Mouse (Mus musculus) kidney, embryonic 16.5 days (tissue): ENCODE measurements at regions not wholly inside any gene's neighbourhood (a gene's known extent, or its start where the extent isn't known, plus 50 kb on each side); places are given as distances from the start of the nearest gene placed in this dataset.

Experiments
- ATAC-seq: fragments of 200-750 bp; cut with Nextera tagmentation; 2 replicates; pipeline ENCODE4 v1.8.0; 2017; ENCODE audit warnings: moderate TSS enrichment; ENCODE audit not compliant: low FRiP score, low TSS enrichment
- H3K27ac ChIP-seq: fragments of 300-500 bp; sonication (generic); 2 replicates; pipeline ENCODE4 v1.5.1; 2014; ENCODE audit warnings: low read length
- H3K27me3 ChIP-seq: fragments of 300-500 bp; sonication (generic); 2 replicates; pipeline ENCODE4 v1.6.1; 2014; ENCODE audit warnings: low read length, control low read depth, mixed read lengths; ENCODE audit not compliant: insufficient read depth
- H3K36me3 ChIP-seq: fragments of 300-500 bp; sonication (generic); 2 replicates; pipeline ENCODE4 v1.6.1; 2014; ENCODE audit warnings: low read length, control low read depth, mixed read lengths; ENCODE audit not compliant: insufficient read depth
- H3K4me1 ChIP-seq: fragments of 300-500 bp; sonication (generic); 2 replicates; pipeline ENCODE4 v1.6.1; 2014; ENCODE audit warnings: low read length, control low read depth, mixed read lengths; ENCODE audit not compliant: insufficient read depth
- H3K4me2 ChIP-seq: fragments of 300-500 bp; sonication (generic); replicated peaks from 2 replicates; pipeline ENCODE4 v1.6.1; 2014; ENCODE audit warnings: low read depth, low read length
- H3K4me3 ChIP-seq: fragments of 300-500 bp; sonication (generic); 2 replicates; pipeline ENCODE4 v1.5.1; 2014; ENCODE audit warnings: mild to moderate bottlenecking, low read length
- H3K9ac ChIP-seq: fragments of 300-500 bp; sonication (generic); replicated peaks from 2 replicates; pipeline ENCODE4 v1.6.1; 2014; ENCODE audit warnings: low read length
- H3K9me3 ChIP-seq: fragments of 300-500 bp; sonication (generic); 2 replicates; pipeline ENCODE4 v1.6.1; 2016; ENCODE audit warnings: low read length, control low read depth
- WGBS: fragments of 180-500 bp; shearing (Covaris S2); extraction: QIAGEN DNeasy Blood & Tissue Kit; methylation state at CpG from one replicate; pipeline ENCODE4 v1.1.7; 2014; 5-methylcytosine and 5-hydroxymethylcytosine counted together

DNA sequence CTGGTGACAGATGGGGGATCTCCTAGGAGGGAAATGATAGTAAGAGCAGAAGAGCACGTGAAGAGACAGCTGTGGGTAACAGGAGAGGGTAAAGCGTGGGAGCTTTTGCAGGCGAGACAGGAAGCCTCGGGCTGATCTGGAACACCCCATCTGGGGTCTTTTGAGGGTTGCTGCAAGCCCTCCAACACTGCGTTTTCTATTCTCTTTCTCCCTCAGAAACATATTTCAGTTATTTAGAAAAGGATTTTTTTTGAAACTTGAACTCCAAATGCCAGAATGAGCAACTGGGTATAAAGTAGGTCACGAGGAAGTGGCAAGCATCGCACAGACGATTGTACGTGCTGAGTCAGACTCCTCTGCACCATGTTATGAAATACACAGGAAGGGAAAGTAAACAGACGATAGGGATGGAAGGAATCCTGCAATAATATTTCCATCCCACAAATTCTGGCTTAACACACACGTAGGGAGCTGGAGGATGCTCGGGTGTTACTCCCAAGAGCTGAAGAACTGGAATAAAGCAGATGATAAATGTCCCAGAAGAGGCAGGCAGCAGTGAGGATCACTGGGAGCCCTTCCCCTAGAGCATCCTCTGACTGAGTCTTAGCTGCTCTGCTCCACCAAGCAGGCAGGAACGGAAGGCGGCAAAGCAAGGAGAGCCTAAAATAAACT, 86.0 kb upstream of the Gm9887 start:
- H3K36me3 ChIP-seq: no peaks in the 10 kb centered on the region
- H3K27ac ChIP-seq: peak overlapping the region; percentile 45; the same call in 1 of the 2 replicates
- ATAC-seq: no peak
- no peak overlapping the region for H3K4me3 ChIP-seq
- WGBS: 29% methylated on average over 14 of the region's 14 CpGs
- H3K27me3 ChIP-seq: no peaks in the 10 kb centered on the region
- 0 out of 2 replicates have a peak, but pooled peaks cover 3% of the 10 kb centered on the region for H3K9me3 ChIP-seq
- no peak overlapping the region for H3K4me2 ChIP-seq
- H3K9ac ChIP-seq: 0 out of 2 replicates have a peak overlapping the region, but pooled peaks have one; percentile 7
- H3K4me1 ChIP-seq: peaks cover 24% of the 10 kb centered on the region

DNA sequence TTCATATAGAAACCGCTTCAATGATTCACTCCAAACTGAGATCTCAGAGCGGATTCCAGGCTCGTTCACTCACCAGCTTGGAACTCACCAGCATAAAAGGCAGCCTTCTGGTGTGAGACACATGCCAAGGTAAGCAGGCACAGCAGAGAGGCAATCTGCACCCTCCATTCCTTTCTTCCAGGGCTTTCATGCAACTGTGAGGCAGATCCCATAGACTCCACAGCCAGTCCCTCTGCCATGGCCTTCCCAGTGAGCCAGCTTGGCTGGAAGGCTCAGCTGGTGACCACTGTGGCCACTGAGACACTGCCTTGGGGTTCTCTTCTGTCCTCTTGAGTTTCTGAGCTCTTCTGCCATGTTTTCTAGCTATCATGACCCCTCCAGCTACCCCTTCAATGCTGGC, 84.5 kb upstream of the Gm9887 start:
- Histone ChIP-seq H3K9ac (no peak overlapping the region), H3K4me2 (no peak overlapping the region), H3K27me3 (no peaks in the 10 kb centered on the region), H3K9me3 (0 out of 2 replicates have a peak, but pooled peaks cover 3% of the 10 kb centered on the region), H3K36me3 (no peaks in the 10 kb centered on the region), H3K4me1 (peaks cover 14% of the 10 kb centered on the region), H3K4me3 (no peak overlapping the region), H3K27ac (no peak overlapping the region)
- ATAC-seq: no peak
- 92% methylated on average over 3 of the region's 3 CpGs for WGBS

- Histone ChIP-seq H3K4me3 (no peak overlapping the region), H3K9me3 (0 out of 2 replicates have a peak, but pooled peaks cover 3% of the 10 kb centered on the region), H3K27me3 (no peaks in the 10 kb centered on the region), H3K36me3 (no peaks in the 10 kb centered on the region), H3K27ac (no peak overlapping the region), H3K4me2 (no peak overlapping the region), H3K4me1 (peaks cover 10% of the 10 kb centered on the region), H3K9ac (no peak overlapping the region)
- 76% methylated on average over 12 of the region's 12 CpGs for WGBS
- no peak for ATAC-seq
Measured at GRCm38 (mm10) chr12:69456116-69456515, 83.9 kb upstream of the Gm9887 start.

DNA sequence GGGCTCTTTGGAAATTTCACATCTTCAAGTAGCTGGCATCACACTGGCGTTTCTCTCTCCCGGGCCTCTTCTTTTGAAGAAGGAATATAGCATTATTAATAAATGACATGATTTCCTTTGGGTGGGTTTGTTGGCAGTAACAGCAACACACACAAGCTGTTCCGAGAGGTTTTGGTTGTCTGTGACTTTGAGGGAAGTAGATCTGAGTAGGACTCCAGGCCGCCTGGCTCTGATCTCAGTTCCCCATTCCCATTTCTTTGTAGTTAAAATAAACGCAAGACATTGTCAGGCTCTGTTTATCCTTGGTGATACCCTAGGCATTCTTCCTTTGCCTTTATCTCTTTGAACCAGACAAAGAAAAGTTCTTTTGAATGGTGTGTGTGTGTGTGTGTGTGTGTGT, 83.3 kb upstream of the Gm9887 start:
- no peaks in the 10 kb centered on the region for H3K27me3 ChIP-seq
- WGBS: 81% methylated on average over 5 of the region's 5 CpGs
- H3K36me3 ChIP-seq: no peaks in the 10 kb centered on the region
- no peak overlapping the region for H3K9ac ChIP-seq
- H3K4me2 ChIP-seq: no peak overlapping the region
- H3K27ac ChIP-seq: no peak overlapping the region
- peaks cover 15% of the 10 kb centered on the region for H3K4me1 ChIP-seq
- H3K9me3 ChIP-seq: 0 out of 2 replicates have a peak, but pooled peaks cover 3% of the 10 kb centered on the region
- no peak for ATAC-seq
- no peak overlapping the region for H3K4me3 ChIP-seq

GRCm38 (mm10) chr12:69453544-69453943, 81.3 kb upstream of the Gm9887 start:
- Histone ChIP-seq H3K36me3 (no peaks in the 10 kb centered on the region), H3K4me1 (peaks cover 14% of the 10 kb centered on the region), H3K27ac (no peak overlapping the region), H3K9ac (no peak overlapping the region), H3K4me2 (no peak overlapping the region), H3K27me3 (no peaks in the 10 kb centered on the region), H3K9me3 (0 out of 2 replicates have a peak, but pooled peaks cover 3% of the 10 kb centered on the region), H3K4me3 (no peak overlapping the region)
- ATAC-seq: no peak
- WGBS: 73% methylated on average over 6 of the region's 6 CpGs

GRCm38 (mm10) chr12:69452986-69453385, 80.7 kb upstream of the Gm9887 start:
- Histone ChIP-seq H3K9ac (no peak overlapping the region), H3K9me3 (0 out of 2 replicates have a peak, but pooled peaks cover 3% of the 10 kb centered on the region), H3K4me3 (no peak overlapping the region), H3K4me1 (peaks cover 14% of the 10 kb centered on the region), H3K4me2 (no peak overlapping the region), H3K36me3 (no peaks in the 10 kb centered on the region), H3K27me3 (no peaks in the 10 kb centered on the region), H3K27ac (no peak overlapping the region)
- 94% methylated on average over 10 of the region's 10 CpGs for WGBS
- ATAC-seq: no peak

GRCm38 (mm10) chr12:69451110-69451509, 78.9 kb upstream of the Gm9887 start:
- Histone ChIP-seq H3K27ac (peak overlapping the region; percentile 65), H3K27me3 (no peaks in the 10 kb centered on the region), H3K4me2 (no peak overlapping the region), H3K9ac (no peak overlapping the region), H3K4me3 (no peak overlapping the region), H3K36me3 (no peaks in the 10 kb centered on the region), H3K9me3 (0 out of 2 replicates have a peak, but pooled peaks cover 3% of the 10 kb centered on the region), H3K4me1 (peaks cover 31% of the 10 kb centered on the region)
- 31% methylated on average over 6 of the region's 6 CpGs for WGBS
- ATAC-seq: peak; percentile 46; the same call in 1 of the 2 replicates

DNA sequence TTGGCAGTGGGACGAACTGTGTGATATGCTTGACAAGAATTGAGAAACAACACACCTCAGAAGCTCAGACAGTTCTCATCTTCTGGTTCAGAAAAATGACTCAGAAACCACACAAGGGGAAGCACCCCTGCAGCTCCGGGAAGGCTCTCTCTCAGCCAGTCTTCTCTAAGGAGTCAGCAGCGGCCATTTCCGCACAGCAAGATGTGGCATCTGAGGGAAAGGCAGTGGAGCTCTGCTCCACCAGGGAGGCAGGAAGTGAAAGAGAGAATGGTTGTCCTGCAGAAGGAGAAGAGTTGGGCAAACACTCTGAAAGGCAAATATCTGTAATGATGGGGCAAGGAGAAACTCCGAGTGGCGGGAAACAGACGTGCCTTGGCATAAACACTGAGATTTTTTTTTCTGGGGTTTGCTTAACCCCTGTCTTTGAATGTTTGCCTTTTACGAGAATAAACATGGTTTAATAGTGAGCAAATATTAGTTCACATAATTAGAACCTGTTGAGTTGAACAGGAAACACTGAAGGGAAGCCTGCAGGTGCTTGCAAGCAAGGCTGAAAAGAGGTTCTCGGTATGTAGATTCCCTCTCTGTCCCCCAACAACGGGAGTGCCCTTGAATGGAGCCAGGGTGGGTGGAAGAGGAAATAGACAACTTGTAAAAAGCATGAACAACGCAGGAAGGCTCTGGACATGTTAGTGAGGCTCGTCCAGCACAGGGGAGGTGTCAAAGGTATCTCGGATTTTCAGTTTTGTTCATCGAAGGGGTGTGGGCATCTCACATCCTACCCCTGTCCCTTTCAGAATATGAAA, 75.9 kb upstream of the Gm9887 start:
- Histone ChIP-seq H3K36me3 (no peaks in the 10 kb centered on the region), H3K4me3 (no peak overlapping the region), H3K27ac (peak overlapping the region; percentile 88), H3K27me3 (no peaks in the 10 kb centered on the region), H3K4me1 (peaks cover 37% of the 10 kb centered on the region), H3K9me3 (peaks cover 5% of the 10 kb centered on the region; the same call in 1 of the 2 replicates), H3K4me2 (peak overlapping the region; percentile 58), H3K9ac (peak overlapping the region; percentile 27)
- no peak for ATAC-seq
- WGBS: 54% methylated on average over 14 of the region's 14 CpGs

GRCm38 (mm10) chr12:69447322-69447827, 75.1 kb upstream of the Gm9887 start:
- peaks cover 5% of the 10 kb centered on the region; the same call in 1 of the 2 replicates for H3K9me3 ChIP-seq
- no peak overlapping the region for H3K4me3 ChIP-seq
- ATAC-seq: no peak
- peaks cover 41% of the 10 kb centered on the region for H3K4me1 ChIP-seq
- H3K27ac ChIP-seq: peak overlapping the region; percentile 88
- H3K4me2 ChIP-seq: peak overlapping the region; percentile 58
- no peaks in the 10 kb centered on the region for H3K27me3 ChIP-seq
- peak overlapping the region; percentile 58 for H3K9ac ChIP-seq
- no peaks in the 10 kb centered on the region for H3K36me3 ChIP-seq
- 49% methylated on average over 9 of the region's 9 CpGs for WGBS
